Mouse (Mus musculus): Measurements from ENCODE around the gene Zfp958. TPM values are rescaled to one million over a fixed set of nuclear protein-coding genes. Genes with fewer than 3 reads are reported as not detected.
"Not testable (repeated sequence)": the region's sequence is repeated elsewhere in the genome, so short reads cannot be mapped to it uniquely, and the experiment has no call there.

The Zfp958 gene
- 10 to 100 TPM; 13.7 to 13.8 TPM for total RNA-seq (2021)

DNA sequence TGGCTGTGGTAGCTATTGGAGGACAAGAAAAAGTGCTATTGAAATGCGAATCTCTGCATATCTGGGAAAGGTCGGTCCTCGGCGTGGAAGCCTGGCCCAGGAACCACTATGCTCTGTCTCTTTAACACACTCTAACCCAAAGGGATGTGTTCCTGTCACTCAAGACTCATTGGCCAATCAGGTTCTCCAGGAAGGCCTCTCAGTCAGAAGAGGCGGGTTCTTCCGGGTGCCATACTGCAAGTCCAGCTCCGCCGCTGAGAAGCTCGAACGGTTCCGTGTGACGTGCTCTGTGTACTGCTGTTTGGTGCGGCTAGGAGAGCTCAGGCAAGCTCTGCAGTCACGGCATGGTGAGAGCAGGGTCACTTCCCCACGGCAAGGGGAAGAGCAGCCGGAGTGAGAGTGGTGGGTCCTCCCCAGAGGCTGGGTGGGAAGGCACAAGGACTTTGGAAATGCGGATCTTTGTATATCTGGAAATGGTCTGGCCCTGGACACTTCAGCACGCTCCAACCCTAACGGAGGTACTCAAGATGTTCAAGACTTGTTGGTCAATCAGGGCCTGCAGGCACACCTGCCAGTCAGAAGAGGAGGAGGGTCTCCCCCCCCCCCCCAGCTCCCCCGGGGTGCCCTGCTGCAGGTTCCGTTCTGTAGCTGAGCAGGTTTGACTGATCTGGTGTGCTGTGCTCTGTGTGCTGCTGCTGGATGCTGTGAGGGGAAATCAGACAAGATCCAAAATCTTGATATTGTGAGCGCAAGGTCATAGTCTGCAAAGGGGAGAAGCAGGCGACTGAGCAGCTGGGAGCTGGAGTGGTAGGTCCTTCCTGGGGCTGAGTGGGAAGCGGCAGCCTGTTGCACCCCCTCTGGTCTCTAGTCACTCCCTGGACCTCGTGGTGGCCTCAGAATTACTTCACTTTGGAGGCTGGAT lies at the start of gene Zfp958:
TSS of gene Zfp958 (plus strand) at position 236 of the 922 bp plus-strand sequence.
- DNase-seq (ENCODE audit: extremely low spot score in 1 of 2, low spot score in 1 of 2) = peak; percentile 72 to 76

DNA sequence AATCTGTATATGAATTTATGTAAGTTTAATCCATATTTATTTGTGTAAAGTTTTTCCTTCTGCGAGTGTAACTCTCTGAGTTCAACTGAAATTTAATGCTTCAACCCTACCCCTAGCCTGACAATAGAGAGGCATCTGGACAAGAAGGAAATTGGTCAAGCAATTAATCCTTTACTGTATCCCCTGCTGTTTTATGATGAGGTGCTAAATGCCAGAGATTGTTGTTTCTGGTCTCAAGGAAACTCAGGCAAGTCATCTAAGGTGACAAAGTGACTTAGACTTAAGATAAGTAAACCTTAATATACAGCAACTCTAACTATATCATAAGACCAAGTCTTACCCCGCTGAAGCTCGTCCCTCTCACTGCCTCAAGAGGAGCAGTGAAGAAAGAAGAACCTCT lies 31.0 kb upstream of the Zfp958 start:
- no peak for DNase-seq (ENCODE audit: extremely low spot score in 1 of 2, low spot score in 1 of 2)

DNA sequence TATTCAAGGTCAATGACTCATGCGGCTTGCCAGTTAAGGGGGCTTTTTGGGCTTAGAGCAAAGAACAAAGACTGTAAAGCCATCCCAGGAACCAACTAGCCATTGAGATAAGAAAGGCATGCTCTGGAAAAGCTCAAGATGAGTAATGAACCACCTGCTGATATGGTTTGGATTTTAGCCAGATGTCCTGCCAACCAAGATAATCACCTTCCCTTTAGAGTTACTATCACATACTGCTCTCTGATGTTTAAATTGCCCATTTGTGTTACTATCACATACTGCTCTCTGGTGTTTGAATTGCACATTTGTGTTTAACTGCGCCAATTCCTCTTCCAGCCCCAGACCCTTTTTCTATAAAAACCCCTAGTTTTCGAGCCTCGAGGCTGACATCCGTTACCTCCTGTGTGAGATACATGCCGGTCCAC lies 30.2 kb upstream of the Zfp958 start:
- DNase-seq (ENCODE audit: extremely low spot score in 1 of 2, low spot score in 1 of 2) = no peak

DNA sequence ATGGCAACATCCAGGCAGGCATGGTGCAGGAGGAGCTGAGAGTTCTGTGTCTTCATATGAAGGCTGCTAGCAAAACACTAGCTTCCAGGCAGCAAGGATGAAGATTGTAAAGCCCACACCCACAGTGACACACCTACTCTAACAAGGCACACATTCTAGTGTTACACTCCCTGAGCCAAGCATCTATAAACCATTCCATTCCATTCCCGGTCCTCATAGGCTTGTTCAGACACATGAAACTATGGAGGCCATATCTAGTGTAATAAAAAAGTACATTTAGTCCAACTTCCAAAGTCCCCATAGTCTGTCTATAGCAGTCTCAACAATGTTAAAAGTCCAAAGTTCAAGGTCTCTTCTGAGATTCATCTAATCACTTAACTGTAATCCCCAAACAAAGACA lies 28.3 kb upstream of the Zfp958 start:
- no peak for DNase-seq (ENCODE audit: extremely low spot score in 1 of 2, low spot score in 1 of 2)

DNA sequence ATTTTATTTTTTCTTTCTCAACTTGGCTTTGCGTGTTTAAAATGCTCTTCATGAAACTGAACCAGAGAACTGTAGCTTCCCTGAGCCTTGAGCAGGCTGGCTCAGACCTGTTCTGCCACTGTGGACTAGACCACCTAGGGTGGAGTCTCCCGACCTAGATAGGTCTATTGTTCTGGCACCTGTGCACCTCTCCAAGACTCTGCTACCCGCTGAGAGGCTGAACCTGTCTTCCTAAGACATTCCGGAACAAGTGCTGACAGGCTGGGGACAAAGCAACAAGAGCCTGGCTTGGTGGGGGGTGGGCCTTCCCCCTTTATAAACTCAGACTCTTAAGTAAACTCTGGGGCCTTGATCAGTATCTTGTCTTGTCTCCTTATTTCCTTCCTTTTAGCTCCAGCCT lies 26.6 kb upstream of the Zfp958 start:
- no peak for DNase-seq (ENCODE audit: extremely low spot score in 1 of 2, low spot score in 1 of 2)

DNA sequence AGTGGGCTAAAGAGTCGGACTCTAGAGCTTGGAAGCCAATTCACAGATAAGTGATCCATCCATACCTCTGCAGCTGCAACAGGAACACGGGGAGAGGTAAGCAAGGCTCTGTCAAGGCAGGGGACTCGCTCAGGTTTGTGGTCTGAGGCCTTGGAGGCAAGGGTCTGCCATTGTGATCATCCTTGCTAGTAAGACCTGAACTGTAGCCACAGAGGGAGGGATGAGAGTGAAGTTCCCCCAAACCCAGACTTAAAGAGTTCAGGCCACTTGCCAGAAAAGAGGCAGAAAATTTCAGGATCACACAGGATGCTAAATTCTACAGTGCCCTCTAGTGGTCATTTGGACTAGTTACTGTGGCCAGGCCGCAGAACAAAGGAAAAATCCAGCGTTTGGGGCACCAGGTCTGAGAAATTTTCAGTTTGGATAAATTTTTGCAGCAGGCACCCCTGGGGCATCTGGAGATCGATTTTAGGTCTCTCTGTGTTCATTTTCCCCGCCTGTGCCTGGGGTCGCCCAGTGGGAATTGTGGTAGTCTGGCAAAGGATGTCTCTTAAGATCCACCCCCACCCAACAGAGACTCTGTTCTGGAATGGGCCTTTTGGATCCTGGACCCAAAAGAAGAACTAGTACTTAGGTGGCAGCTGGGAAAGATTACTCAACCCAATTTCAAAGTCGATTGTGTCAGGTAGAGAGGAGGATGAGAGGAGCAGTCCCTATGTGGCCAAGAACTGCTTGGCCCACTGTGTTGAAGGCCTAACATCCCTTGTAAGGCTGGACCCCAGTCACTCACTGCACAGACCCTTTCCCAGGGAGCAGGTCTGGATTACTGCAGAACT lies 24.6 kb upstream of the Zfp958 start:
- DNase-seq (ENCODE audit: extremely low spot score in 1 of 2, low spot score in 1 of 2) = peak; percentile 10 to 13

DNA sequence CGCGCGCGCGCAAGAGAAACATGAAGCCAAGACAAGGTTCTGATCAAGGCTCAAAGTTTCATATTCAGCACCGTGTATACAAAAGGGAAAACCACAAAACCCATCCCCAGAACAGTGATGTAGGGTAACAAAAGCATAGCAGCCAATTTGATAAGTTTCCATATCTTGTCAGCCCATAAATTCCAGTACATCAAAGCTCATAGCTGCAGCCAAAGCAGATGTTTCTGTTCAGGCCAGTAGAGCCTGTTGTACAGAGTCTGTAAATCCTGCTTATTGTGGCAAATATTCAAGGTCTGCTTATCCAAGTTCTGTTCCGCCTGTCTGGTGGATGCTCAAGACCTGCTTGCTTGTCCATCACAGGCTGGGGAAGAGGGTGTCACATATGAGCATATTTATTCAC lies 4.1 kb upstream of the Zfp958 start:
- DNase-seq (ENCODE audit: extremely low spot score in 1 of 2, low spot score in 1 of 2) = no peak

DNA sequence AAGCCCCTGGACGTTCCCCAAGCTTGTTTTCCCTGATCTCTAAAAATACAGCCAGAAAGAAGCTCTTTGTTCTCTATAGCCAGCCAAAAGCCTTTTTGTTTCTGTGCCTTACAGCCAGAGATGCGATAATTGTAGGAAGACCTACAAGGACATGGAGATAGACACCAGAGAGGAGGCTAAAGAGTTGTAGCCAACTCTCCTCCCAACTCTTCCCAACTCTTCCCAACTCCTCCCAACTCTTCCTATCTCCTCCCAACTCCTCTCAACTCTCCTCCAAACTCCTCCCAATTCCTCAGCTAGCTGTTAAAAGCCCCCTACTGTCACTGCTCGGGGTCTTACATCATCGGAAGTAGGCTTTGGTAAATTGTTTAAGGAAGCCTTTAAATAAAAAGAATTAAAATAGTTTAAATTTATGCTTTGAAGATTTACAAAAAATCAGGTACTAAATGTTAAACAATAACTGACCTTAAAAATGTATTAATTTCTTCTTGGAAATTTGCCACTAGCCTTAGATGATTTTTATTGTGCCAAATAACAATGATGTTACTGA lies 1.3 kb upstream of the Zfp958 start:
- DNase-seq (ENCODE audit: extremely low spot score in 1 of 2, low spot score in 1 of 2) = not testable (repeated sequence)

DNA sequence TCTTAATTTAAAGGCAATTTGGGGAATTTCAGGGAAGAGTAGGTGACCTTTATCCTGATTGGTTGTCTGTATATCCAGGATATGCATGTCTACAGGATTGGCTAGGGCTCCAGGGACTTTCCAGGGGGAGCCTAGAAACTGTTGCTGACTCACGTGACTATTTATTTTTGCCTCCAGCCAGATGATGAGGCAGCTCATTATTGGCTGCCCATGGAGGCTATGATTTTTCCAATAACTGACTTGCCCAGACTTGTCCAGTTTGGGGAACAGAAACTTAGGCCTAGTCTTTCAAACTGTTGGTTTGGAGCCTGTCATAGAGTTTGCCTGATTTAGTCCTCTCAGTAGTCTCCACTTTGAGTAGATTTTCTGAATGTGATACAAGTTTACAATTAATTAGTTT lies 14.4 kb downstream of the Zfp958 start:
- no peak for DNase-seq (ENCODE audit: extremely low spot score in 1 of 2, low spot score in 1 of 2)

DNA sequence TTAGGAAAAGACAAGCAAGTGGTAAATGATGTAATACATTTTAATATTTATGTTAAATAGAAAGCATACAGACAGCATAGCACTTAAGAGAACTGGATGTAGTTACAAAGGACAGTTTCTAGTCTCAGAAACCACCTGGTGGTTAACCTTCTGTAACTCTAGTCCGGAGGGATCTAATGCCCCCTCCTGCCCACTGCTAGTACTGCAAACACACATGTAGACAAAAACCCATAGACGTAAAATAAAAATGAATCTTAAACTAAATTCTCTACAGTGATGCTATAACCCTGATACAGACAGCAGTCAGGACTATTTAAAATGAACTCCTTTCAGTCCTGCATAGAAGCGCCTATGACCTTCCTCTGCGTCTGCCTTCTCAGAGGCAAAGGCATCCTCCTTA lies 24.1 kb downstream of the Zfp958 start:
- DNase-seq (ENCODE audit: extremely low spot score in 1 of 2, low spot score in 1 of 2) = no peak

DNA sequence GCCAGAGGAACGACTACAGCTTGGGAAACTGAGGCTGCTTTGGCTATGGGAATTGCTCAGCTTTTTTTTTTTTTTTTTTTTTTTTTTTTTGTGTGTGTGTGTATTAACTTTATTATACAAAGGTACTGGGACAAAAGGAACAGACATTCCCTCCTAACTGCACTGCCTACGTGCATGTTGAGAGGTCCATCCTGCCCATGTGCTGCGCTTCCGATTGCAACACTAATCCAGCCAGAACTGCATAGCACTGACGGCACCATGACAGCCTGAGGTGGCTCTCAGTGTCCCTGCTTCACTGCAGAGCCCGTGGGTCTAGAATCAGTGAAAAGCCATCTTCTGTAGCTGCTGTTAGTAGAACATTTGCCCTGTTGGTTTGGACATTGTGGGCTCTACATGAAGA lies 30.0 kb downstream of the Zfp958 start:
- DNase-seq (ENCODE audit: extremely low spot score in 1 of 2, low spot score in 1 of 2) = not testable (repeated sequence)

DNA sequence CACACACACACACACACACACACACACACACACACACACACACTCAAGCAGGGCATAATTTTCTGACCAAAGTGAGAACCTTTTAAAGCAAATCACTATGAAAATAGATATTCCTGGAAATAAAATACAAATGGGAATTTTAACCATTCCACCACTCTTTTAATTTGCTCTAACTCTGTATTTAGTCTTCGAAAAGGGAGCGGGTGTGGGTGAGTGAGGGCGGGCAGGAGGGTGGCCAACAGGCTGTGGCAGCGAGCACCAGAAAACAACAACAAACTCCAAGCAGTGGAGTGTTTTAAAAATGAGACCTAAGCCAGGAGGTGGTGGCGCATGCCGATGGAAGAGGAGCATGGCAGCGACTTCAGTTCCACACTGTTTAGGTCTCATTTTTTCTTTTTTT lies 43.6 kb downstream of the Zfp958 start:
- peak in 1 of 2 experiments; percentile 31 for DNase-seq (ENCODE audit: extremely low spot score in 1 of 2, low spot score in 1 of 2)

DNA sequence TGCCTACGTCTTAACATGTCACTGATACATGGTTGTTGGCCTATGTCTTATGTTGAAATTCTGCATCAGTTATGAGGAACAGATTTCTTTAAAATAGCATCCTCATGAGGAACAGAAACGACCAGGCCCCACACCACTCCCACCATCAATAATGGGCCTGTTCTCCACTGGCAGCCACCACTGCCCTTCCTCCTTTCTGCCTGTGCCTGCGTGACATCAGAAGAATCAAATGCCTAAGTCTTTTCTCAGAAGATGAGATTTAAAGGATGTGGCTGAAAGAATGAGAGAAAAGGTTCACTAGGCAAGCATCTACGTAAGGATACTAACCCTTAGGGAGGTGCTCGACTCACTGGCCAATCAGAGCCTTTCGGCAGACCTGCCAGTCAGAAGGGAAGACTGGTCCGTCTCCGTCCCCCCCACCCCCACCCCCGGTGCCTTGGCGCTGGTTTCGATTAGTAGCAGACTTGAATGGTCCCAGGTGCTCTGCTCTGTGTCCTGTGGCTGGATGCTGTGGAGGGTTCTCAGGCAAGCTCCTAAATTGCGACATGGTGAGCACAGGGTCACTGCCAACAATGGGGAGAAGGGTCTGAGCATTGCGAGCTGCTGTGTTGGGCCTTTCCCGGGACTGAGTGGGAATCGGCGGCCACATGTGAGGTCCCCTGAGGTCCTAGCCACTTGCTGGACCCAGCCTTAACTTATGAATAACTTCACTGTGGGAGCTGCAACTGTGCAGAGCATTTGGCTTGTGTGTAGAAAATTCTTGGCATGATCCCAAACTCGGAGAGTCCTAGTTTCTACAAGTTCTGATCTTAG lies 62.4 kb downstream of the Zfp958 start:
- no peak for DNase-seq (ENCODE audit: extremely low spot score in 1 of 2, low spot score in 1 of 2)

DNA sequence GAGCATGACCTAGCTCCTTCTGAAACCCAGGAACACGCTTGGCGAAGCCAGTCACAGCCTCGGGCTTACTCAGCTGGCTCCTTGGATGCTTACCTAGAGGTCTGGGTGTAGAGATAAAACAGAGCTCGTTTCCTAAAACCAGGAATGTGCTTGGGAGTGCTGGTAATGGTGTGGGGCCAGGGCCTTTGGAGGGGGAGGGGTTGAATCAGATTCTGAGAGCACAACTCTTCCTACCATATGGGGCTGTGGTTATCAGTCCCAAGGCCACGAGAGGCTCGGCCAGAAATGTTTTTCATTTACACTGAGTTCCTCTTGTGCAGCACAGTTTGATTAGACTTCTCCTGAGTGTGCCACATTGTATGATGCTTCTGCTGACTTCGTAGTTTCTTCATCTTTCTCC lies 63.6 kb downstream of the Zfp958 start:
- no peak for DNase-seq (ENCODE audit: extremely low spot score in 1 of 2, low spot score in 1 of 2)

DNA sequence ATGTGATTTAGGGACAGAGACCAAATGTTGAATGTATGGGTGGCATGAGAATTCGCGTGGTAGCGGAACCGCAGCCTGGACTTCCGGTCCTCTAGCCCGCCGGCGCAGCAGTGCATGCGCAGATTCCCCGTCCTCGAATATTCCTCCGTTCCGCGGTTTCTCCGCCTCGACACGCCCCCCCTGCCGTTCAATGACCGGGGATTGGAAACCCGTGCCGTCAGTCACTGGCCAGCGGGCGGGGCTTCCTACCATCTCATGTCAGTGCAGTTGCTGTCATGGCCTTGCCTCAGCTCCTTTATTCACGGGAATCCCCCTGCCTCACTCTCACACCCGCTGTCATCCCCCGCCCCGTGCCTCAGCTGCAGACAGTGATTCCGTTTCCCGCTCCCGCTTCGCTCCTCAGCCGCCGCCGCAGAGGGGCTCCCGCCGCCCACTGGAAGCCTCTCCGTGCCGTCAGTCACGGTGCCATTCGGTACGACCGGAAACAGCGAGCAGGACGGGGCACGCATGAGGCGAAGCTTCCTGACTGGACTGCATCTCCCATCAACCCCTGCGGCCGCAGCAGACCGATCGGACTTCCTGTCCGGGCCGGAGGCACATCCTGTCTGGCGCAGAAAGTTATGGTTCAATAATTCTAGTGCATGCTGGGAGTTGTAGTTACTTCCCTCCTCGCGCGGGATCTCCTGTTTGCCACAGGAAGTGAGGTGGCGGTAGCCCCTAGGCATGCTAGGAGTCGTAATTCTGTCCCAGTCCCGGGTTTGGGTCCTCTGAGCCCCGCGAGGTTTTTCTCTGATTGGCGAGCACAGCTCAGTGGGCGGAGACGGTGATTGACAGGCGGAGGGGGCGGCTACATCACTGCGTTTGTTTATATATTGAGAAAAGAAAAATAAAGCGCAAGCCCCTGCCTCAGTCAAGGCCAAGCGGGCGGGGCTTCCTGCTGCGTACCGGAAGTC lies 64.6 kb downstream of the Zfp958 start:
- peak; percentile 91 to 98 for DNase-seq (ENCODE audit: extremely low spot score in 1 of 2, low spot score in 1 of 2)

DNA sequence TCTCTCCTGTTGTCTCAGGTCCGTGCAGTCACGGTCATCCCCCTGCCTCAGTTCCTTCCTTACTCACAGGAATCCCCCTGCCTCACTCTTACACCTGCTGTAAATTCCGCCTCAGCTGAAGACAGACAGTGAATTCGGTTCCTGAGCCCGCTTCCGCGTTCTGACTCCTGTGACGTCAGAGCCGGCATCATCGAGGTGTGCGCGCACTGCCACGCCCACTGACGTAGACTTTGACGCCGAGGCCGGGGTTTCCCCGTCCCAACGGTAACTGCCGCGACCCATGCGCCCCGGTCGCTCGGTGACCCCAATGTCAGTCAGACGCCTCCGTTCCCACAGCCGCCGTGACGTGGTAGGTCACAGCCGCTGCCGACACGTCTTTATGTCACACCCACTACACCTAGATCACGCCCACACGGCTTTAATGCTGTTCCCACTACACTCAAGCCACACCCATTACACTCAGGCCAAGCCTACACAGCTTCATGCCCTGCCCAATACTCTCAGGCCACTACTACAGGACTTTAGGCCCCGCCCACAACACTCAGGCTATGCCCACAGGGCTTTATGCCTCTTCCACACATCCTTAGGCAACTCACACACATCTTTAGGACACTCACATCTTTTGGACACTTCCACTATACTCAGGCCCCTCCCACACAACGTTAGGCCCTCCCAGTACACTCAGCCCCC lies 65.4 kb downstream of the Zfp958 start:
- peak in 1 of 2 experiments; percentile 80 for DNase-seq (ENCODE audit: extremely low spot score in 1 of 2, low spot score in 1 of 2)

DNA sequence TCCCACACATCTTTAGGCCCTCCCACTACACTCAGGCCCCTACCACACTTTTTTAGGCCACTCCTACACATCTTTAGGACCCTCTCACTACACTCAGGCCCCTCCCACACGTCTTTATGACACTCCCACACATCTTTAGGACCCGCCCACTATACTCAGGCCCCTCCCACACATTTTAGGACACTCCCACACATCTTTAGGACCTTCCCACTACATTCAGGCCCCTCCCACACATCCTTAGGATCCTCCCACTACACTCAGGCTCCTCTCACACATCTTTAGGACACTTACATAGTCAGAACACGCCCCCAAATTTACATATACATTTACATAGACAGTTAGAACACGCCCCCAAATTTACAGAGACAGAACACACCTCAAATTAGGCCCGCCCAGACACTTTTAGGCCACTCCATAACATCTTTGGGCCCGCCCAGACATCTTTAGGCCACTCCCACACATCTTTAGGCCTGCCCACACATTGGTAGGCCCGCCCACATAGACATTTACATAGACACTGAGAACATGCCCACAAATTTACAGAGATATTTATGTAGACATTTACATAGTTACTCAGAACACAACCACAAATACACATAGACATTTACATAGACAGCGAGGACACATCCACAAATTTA lies 66.1 kb downstream of the Zfp958 start:
- no peak for DNase-seq (ENCODE audit: extremely low spot score in 1 of 2, low spot score in 1 of 2)

DNA sequence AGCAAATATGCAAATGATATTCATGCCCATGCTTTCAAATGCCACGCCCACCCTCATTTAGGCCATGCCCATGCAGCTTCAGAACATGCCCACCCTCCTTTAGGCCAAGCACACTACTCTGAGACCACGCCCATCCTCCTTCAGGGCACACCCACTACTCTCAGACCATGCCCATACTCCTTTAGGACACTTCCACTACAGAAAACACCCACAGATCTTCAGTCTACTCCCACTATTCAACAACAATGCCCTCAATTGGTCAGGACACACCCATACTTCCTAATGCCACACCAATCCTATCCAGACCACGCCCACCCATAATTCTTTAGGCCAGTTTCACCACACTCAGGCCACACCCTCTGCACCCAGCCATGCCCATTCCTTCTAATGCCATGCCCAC lies 66.8 kb downstream of the Zfp958 start:
- DNase-seq (ENCODE audit: extremely low spot score in 1 of 2, low spot score in 1 of 2) = no peak

All from layer of hippocampus, postnatal 25 days (tissue).